Mouse (Mus musculus) forebrain, embryonic 10.5 days (tissue): ENCODE measurements at regions not wholly inside any gene's neighbourhood (a gene's known extent, or its start where the extent isn't known, plus 50 kb on each side); places are given as distances from the start of the nearest gene placed in this dataset.

Experiments
- DNase-seq: peaks from one replicate; pipeline ENCODE4 v3.0.0-alpha.2; 2017; ENCODE audit warnings: low spot score; ENCODE audit errors: extremely low spot score
- H3K27ac ChIP-seq: fragments of 300-500 bp; sonication (generic); 2 replicates; pipeline ENCODE4 v1.5.1; 2016; ENCODE audit warnings: mild to moderate bottlenecking
- H3K27me3 ChIP-seq: fragments of 300-500 bp; sonication (generic); 2 replicates; pipeline ENCODE4 v1.6.1; 2016; ENCODE audit warnings: mild to moderate bottlenecking; ENCODE audit not compliant: poor library complexity, severe bottlenecking
- H3K36me3 ChIP-seq: fragments of 300-500 bp; sonication (generic); replicated peaks from 2 replicates; pipeline ENCODE4 v1.6.1; 2016; ENCODE audit warnings: mild to moderate bottlenecking, moderate library complexity
- H3K4me1 ChIP-seq: fragments of 300-500 bp; sonication (generic); 2 replicates; pipeline ENCODE4 v1.6.1; 2016
- H3K4me3 ChIP-seq: fragments of 300-500 bp; sonication (generic); 2 replicates; pipeline ENCODE4 v1.5.1; 2016; ENCODE audit warnings: mild to moderate bottlenecking, moderate library complexity
- H3K9me3 ChIP-seq: fragments of 300-500 bp; sonication (generic); 2 replicates; pipeline ENCODE4 v1.6.1; 2016; ENCODE audit warnings: mild to moderate bottlenecking, moderate library complexity
- WGBS: fragments of 180-500 bp; shearing (Covaris S2); methylation state at CpG from one replicate; pipeline ENCODE4 v1.1.7; 2016; 5-methylcytosine and 5-hydroxymethylcytosine counted together

DNA sequence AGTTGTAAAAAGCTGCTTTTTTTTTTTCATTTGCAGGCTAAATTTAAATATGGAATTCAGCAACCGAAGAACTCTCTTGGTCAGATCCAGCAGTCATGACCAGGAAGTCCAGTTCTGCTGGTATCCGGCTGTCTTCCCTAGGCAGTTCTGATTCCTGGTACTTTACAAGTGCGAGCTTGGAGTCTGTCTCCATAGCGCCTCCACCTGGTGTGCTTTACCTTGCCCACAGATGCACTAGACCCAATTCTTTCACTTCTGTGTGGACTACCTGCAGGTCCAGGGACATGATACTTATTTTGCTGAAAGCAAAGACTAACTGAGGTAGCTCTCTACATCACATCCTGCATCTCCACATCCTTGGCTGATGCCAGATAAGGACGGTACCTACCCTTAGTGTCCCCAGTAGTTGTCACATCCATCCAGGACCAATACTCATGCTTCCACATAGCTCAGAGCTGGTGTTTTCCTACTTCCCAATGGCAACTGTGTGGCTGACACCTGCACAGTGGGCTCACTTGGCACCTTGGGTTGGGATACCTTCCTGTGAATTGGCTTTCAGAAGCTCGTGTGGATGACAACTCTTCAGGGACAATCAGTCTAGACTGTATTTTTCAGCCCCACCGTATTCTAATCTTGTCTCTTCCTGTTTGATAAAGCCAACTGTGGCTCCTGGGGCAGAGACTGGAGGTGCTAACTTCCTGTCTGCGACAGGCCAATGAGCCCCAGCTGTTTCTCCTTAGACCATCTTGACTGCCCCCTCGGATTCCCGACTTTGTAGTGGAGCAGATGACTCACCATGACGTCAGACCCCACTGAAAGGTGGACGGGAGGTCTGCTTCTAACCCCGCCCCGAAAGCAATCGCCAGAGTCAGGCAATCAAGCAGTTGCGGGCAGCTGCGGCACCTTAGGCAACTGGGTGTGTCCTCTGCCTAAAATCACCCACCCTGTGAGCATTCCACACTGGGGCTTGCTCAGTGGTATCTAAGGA lies 69.1 kb upstream of the Foxo1 start:
- Histone ChIP-seq H3K36me3 (no peaks in the 10 kb centered on the region), H3K4me3 (no peak overlapping the region), H3K27ac (no peak overlapping the region), H3K27me3 (peaks cover 9% of the 10 kb centered on the region), H3K4me1 (peaks cover 22% of the 10 kb centered on the region), H3K9me3 (no peaks in the 10 kb centered on the region)
- DNase-seq: no peak
- WGBS: 82% methylated on average over 17 of the region's 17 CpGs

DNA sequence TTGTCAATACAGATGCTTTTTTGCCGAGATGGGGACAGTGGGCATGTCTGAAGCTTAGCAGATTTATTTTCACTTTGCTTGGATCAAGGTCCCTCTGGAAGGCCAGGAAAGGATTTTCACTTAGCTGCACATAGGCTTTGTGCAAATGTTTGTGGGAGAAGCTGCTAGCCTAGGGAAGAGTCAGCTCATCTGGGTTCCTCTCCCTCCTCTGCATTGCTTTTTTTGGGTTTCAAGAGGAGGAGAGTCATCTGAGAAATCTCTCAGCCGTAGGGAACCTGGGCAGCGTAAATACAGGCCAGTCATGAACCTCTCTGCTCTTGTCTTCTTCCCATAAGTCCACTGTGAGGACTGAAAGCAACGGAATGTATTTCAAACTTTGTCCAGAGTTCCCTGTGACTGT lies 68.0 kb upstream of the Foxo1 start:
- no peaks in the 10 kb centered on the region for H3K36me3 ChIP-seq
- H3K4me3 ChIP-seq: no peak overlapping the region
- H3K9me3 ChIP-seq: peaks cover 8% of the 10 kb centered on the region; the same call in 1 of the 2 replicates
- H3K27ac ChIP-seq: no peak overlapping the region
- no peaks in the 10 kb centered on the region; the same call in 1 of the 2 replicates for H3K27me3 ChIP-seq
- WGBS: 86% methylated on average over 4 of the region's 4 CpGs
- DNase-seq: no peak
- peaks cover 20% of the 10 kb centered on the region for H3K4me1 ChIP-seq

DNA sequence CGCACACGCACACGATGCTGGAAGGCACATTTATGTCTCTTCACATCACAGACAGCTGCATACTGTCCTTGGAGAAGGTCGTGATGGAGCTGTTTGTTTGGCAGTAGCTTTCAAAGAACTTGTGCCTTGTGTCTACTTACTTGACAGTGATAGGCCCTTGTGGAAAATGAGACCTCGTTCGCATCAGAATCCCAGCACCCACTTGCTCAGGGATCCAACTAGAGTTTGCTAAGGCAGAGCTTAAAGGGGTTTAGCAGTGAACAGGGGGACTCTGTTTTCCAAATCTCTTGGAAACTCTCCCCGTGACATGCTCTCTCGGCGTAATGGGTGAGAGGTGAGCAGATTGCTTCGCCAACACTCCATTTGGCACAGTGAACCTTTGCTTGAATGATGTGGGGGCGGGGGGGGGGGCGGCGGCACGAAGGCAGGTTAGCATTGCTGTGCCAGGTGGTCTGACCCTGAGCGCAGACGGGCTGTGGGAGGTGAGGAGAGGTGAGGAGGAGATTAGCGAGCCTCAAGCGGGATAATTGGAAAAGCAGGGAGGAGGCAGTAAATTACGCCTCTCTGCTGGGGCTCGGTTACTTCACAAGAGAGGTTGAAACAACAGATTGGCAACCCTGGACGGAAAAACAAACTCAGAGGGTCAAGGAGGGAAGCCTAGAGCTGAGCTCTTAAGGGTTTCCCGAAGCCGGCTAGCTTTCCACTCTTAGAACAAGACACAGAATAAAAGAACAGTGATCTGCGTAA lies 57.4 kb upstream of the Foxo1 start:
- peaks cover 15% of the 10 kb centered on the region for H3K4me1 ChIP-seq
- peak; percentile 24 for DNase-seq
- H3K4me3 ChIP-seq: peak overlapping the region; percentile 36
- peaks cover 6% of the 10 kb centered on the region; the same call in 1 of the 2 replicates for H3K9me3 ChIP-seq
- WGBS: 15% methylated on average over 24 of the region's 24 CpGs
- peak overlapping the region; percentile 15 for H3K27ac ChIP-seq
- peaks cover 26% of the 10 kb centered on the region for H3K27me3 ChIP-seq
- H3K36me3 ChIP-seq: no peaks in the 10 kb centered on the region

DNA sequence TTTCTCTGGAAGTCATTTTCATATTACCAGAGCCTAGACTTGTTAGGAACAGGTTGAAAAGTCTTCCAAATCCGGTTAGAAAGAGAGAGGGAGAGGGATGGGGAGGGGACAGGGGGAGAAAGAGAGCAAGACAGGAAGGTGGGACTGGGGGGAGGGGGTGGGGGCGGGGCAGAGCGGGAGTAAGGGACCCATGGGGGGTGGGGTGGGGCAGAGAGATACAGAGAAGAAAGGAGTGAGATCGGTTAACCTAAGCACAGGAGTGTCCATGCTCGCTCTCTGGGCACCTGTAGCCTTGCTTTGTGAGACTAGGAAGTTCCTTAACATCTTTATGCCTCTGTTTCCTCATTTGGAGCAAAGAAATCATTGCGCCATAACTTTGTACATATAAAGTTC lies 56.8 kb upstream of the Foxo1 start:
- Histone ChIP-seq H3K4me1 (peaks cover 15% of the 10 kb centered on the region), H3K4me3 (peak overlapping the region; percentile 36), H3K27ac (peak overlapping the region; percentile 15; the same call in 1 of the 2 replicates), H3K9me3 (peaks cover under 1% of the 10 kb centered on the region; the same call in 1 of the 2 replicates), H3K27me3 (peaks cover 26% of the 10 kb centered on the region), H3K36me3 (no peaks in the 10 kb centered on the region)
- 20% methylated on average over 6 of the region's 6 CpGs for WGBS
- DNase-seq: no peak

DNA sequence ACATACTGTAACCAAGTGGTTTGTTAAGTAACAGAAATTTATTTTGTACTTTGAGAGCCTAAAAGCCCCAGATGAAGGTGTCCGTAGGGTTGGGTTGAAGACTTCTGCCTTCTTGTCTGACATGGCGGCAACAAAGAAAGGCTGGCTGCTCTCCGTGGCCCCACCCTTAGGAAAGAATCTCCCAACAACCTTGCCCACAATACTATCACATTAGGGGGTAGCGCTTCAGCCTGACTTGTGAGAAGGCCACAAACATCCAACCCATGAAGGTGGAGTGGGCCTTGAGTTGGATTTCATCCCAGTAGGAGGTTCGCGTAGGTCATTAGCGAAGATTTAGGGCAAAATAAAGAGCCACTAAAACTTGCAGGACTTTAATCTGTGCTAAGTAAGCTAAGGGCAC lies 54.0 kb upstream of the Foxo1 start:
- DNase-seq: no peak
- peaks cover 24% of the 10 kb centered on the region for H3K27me3 ChIP-seq
- peaks cover 15% of the 10 kb centered on the region for H3K4me1 ChIP-seq
- H3K9me3 ChIP-seq: no peaks in the 10 kb centered on the region
- no peak overlapping the region for H3K4me3 ChIP-seq
- no peaks in the 10 kb centered on the region for H3K36me3 ChIP-seq
- 94% methylated on average over 7 of the region's 7 CpGs for WGBS
- H3K27ac ChIP-seq: no peak overlapping the region

DNA sequence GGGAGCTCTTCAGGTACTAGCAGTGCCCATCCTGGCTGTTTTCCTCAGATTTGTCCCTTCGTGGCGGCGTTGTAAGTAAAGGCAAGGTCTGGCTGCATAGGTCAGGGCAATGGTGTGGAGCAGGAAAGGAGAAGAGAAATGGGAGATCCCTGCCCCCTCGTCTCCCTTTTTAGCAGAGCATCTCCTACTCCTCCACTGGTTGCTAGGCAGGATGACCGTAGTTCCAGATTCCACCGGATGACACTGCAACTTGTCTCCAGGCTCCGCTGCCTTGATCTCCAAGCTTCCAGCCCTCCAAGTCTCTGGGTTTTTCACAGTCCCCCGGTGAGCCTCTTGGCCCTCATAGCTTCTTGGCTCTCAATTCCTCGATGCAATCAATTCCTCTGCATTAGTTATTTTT lies 53.1 kb upstream of the Foxo1 start:
- H3K27me3 ChIP-seq: peaks cover 15% of the 10 kb centered on the region
- H3K27ac ChIP-seq: no peak overlapping the region
- no peak for DNase-seq
- no peaks in the 10 kb centered on the region for H3K9me3 ChIP-seq
- 88% methylated on average over 9 of the region's 9 CpGs for WGBS
- no peak overlapping the region for H3K4me3 ChIP-seq
- no peaks in the 10 kb centered on the region for H3K36me3 ChIP-seq
- peaks cover 15% of the 10 kb centered on the region for H3K4me1 ChIP-seq
